Mouse (Mus musculus) mouse trophoblast stem cell (cell line): ENCODE results near the gene Jsrp1.

Experiments used
- in situ Hi-C, 2 experiments: fragments of 300-500 bp; cut with MseI, MboI; formaldehyde crosslinking; loops; 2 replicates in 1 of 2; 3 replicates in 1 of 2; pipeline ENCODE4 v1.15.1; 2025

Gene Jsrp1

DNA sequence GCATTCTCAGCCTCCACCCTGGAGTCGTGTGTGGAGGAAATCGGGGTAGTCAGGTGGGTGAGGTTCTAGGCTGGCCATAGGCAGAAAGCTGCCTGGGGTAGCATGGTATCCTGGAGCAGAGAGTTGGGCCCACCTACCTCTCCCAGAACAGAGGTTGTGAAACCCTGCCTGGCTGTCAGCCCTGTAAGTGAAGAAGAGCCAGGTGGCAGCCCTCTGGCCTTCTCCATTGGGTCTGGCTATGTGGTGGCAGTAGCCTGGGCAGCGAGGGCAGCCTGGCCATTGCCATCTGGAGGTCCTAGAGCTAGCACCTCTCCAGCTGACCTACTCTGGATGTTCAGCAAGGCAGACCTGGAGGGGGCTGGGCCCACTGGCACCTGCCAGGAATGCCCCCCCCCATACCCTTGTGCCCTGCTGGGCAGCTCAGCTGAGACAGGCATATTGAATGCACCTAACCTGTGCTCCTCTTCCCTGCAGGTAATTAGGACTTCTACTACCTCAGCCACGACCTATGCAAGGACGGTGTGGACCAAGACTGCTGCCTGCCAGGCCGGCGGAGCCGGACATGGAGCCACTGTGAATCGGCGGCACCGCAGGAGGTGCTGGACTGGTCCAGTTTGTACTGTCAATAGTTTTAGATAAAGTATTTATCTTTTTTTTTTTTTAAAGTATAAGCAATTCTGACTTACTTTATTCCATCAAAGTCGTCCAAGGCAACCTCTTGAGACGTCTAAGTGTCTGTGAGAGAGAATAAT is 20.1 kb downstream of the Jsrp1 start:
- in situ Hi-C loops = no loop called here

DNA sequence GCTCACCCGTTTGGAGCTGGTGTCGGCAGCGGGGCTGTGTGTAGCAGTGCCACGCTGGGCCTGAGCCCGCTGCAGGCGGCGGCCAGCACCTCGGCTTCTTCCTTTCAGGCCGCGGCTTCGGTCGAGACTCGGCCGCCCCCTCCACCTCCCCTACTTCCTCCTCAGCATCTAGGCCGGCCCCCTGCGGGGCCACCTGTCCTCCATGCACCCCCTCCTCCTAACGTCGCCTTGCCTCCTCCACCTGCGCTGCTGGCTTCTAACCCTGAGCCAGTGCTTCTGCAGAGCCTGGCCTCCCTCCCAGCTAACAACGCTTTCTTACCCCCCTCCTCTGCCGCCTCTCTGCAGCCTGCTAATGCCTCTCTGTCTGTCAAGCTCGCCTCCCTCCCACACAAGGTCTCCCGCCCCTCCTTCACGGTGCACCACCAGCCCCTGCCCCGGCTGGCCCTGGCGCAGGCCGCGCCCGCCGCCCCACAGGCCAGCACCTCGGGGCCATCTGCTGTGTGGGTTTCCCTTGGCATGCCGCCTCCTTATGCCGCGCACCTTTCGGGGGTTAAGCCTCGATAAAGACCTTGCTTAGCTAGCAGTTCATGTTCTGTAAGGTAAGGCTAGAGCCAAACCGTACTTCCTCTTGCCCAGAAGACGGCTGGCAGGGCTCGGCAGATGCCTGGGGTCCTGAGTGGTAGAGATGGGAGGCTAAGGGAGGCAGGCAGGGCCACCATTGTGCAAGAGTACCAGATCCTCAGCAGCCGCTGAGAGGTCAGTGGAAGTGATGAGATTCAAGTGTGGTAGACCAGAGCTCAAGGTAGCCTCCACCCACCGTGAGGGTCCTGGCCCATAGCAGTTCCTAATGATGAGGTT is 20.9 kb downstream of the Jsrp1 start:
- in situ Hi-C loops = no loop called here

DNA sequence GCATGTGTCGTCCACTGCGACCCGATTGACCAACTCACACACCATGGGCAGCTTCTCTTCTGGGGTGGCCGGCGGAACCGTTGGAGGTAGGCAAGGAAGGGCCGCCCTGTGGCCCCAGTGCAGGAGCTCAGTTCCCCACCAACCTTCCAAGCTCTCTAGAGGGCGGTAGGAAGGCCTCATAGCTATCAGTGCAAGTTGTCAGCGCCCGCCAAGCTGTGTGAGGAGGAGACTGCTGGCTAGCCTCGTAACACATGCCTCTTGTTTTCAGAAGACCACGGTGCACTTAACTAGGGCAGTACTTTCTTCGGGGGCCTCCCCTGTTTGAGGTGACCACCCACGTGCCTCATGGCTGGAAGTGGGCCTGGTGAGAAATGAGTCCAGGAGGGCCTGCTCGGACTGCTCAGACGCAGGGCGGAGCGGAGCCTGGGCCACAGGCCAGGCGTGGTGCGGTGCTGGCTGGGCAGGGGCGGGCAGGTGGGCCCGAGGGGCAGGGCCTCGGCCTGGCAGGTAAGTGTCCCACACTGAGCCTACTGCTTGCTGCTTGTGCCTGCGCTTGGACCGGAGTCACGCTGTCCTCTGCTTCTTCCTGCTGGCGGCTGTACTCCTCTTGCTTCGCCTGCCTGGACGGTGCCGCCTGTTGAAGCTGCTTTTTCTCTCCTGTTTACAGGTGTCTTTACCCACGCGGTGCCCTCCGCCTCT is 21.7 kb downstream of the Jsrp1 start:
- in situ Hi-C loops = no loop called here

DNA sequence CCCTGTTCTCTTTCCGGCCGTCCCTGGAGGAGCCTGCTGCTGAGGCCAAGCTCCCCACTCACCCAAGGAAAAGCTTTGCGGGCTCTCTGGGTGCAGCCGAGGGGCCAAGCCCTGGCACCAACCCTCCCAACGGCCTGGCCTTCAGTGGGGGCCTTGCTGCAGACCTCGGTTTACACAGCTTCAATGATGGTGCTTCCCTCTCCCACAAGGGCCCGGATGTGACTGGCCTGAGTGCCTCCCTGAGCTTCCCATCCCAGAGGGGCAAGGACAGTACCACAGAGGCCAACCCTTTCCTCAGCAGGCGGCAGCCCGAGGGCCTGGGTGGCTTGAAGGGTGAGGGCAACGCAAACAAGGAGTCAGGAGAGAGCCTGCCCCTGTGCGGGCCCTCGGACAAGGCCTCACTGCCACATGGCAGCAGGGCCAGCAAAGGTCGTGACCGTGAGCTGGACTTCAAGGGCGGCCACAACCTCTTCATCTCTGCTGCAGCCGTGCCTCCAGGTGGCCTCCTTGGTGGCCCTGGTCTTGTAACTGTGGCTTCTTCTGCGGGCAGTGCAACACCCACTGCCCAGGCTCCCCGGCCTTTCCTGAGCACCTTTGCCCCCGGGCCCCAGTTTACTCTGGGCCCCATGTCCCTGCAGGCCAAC is 22.4 kb downstream of the Jsrp1 start:
- in situ Hi-C loops = no loop called here

DNA sequence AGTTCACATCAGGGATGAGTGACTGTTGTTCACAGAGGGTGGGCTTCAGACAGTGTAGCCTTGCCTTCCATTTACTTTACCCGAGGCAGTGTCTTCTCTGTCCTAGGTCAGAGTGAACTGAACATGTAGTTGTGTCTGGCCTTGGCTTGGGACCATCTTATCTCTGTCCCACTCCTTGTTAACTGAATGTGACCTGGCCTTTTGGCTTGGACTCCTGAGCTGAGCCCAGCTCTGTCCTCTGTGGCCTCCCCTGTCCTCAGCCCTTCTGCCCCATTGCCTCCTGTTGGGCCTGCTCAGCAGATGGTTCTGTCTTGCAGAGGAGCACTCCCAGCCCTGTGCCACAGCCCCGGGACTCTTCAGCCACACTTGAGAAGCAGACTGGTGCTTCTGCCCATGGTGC is 25.8 kb downstream of the Jsrp1 start:
- in situ Hi-C loops = no loop called here

DNA sequence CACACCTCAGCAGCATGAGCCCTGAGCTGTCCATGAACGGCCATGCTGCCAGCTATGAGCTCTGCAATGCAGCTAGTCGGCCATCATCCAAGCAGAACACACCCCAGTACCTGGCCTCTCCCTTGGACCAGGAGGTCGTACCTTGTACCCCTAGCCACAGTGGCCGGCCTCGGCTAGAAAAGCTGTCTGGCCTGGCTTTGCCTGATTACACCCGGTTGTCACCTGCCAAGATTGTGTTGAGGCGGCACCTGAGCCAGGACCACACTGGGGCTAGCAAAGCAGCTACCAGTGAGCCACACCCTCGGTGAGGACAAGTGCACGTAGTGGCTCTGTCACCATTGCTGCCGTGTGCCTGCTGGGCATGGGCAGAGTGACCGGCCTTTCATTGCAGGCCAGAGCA is 27.3 kb downstream of the Jsrp1 start:
- in situ Hi-C loops = no loop called here

DNA sequence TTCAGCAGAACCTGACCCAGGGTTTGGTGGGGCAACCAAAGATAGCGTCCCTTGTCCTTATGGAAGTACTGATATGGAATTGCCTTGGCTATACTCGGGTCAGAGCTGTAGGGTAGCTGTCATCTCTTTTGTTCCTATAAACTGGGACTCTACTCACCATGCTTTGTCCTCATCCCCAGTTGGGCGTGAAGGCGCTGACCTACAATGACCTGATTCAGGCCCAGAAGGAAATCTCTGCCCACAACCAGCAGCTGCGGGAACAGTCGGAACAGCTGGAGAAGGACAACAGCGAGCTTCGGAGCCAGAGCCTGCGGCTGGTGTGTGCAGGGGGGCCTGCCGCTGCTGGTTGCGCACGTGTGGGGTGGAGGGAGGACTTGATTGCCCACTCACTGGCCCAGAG is 28.4 kb downstream of the Jsrp1 start:
- in situ Hi-C loops = no loop called here

DNA sequence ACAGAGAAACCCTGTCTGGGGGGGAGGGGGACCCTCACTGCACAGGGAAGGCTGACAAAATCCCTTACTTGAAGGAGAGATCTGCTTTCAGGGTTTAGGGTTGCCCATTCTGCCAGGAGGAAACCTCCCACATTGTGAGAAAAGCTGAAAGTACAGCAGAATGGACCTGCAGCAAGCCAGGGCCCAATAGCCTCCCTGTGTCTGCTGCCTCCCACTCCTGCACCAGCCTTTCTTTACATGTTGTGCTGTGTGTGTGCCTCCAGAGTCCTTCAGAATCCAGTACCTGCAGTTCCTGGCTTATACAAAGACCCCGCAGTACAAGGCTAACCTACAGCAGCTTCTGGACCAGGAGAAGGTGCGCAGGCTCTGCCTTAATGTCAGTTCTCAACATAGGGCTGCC is 29.0 kb downstream of the Jsrp1 start:
- in situ Hi-C loops = no loop called here

DNA sequence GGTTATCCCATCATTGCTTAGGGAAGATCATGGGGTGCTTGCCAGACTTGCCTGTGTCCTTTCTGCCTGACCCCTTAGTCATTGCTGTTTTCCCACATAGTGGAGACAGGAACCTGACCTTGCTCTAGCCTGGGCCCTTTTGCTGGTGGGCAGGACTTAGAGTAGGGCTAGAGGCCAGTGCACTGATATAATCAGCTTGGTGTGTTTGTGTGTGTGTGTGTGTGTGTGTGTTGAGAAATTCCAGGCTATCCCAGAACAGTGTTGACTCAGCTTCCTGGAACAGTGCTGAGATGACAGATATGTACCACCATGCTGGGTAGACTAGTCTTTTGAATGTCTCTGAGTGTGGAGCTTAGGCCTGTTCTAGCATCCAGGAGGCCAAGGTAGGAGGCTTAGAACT is 33.7 kb downstream of the Jsrp1 start:
- in situ Hi-C loops = no loop called here

DNA sequence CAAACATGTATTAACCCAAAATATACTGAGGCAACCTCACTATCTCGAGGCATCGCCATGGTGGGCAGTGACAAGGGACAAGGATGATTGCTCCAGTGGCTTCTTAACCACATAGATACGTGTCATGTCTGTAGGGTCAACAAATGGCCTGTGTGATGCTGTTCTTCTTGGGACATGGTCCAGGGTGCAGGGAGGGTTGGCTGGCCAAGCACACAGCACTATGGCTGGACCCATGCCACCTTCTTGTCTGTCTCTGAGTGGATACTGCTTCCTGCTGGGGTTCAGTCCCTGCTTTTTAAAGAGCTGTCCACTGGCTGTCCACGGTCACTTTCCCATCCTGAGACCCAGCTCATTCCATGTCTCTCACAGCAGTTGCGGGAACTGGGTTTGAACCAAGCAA is 36.2 kb downstream of the Jsrp1 start:
- in situ Hi-C loops = no loop called here

DNA sequence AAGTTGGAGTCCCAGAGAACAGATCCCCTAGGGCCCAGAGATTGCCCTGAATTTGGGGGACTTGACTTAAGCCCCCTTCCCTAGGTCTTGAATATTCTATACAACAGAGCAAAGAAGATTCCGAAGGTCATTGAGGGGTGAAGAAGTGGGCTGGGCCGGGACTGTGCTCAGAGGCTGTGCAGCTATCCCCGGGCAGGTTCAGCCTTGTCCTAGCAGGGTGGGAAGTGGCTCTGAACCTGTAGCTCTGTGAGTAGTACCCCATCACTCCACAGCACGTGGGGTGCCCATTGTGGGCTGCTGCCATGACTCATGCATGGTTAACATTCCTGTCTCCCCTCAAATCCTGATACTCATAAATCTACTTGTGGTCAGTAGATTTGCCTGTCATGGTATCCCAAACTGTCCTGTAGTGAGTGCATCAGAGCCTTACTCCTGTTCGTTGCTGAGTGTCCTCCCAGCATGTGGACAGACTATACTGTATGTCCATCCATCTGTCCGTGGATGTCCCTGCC is 36.9 kb downstream of the Jsrp1 start:
- in situ Hi-C loops = no loop called here

DNA sequence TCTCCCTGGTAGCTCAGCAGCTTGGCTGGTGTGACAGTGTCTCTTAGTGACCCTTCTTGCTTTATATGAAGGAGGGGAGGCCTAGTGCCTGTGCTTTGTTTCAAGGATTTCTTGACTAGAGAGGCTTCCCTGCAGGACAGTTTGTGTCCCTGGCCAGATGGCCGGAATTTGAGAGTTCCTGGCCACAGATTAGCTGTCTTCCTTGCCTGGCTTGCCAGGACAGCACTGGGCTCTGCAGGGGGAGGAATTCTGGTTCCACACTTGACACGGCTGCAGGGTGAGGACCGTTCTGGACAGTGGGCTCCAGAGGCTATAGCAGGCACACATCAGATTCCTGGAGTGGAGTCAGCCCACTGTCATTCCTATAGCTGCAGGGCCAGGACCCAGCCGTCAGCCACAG is 37.6 kb downstream of the Jsrp1 start:
- in situ Hi-C loops = no loop called here

DNA sequence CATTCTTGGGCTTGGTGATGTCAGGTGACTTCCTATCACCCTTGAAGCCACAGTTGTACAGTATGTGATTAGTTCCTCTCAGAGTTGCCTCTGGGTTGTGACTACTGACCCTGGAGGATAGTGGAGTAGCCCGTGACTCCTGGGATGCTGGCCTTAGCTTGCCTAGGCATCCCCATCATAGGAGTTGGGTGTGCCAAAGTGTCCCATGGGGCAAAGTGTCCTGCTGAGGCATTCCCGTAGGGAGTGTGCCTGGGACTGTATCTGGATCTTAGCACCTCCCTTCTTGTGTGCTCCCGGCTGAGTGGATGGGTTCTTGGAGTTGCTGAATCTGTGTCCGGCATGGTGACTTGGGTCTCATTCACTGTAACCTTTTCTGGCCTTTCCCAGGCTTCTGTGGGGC is 38.3 kb downstream of the Jsrp1 start:
- in situ Hi-C loops = no loop called here

DNA sequence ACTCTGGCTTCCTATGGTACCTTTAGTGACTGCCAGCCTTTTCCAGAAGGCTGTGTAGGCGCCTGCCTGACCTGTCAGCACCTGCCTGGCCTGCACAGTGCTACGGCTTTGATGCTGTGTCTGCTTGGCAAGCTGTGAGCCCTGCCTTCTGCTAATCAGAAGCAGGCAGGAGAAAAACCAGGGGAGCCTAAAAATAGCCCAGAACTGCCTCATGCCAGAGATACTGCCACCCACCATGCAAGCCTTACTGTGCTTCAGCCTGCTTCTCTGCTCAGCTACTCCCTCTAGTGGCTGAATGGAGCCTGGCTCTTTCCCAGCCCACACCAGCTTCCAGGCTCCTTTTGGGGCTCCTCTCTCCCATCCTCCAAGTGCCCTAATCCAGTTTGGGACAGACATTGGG is 38.7 kb downstream of the Jsrp1 start:
- in situ Hi-C loops = no loop called here

DNA sequence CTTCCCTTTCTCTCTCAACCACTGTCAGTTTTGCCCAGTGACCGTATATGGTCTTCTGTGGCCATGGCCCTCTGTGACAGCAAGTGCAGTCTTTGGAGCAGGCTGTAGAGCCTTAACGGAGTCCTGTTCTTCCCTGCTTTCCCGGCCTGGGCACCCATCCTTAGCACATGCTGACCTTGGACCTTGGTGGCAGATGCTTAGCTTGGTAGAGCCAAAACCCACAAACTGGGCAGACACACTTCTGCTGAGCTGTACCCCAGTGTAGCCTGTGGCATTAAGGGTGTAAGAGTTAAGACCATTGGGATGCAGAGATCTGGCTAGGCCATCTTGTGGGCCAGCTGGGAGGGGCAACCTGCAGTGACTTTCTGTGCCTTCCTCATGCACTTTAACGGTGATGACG is 39.5 kb downstream of the Jsrp1 start:
- in situ Hi-C loops = no loop called here

DNA sequence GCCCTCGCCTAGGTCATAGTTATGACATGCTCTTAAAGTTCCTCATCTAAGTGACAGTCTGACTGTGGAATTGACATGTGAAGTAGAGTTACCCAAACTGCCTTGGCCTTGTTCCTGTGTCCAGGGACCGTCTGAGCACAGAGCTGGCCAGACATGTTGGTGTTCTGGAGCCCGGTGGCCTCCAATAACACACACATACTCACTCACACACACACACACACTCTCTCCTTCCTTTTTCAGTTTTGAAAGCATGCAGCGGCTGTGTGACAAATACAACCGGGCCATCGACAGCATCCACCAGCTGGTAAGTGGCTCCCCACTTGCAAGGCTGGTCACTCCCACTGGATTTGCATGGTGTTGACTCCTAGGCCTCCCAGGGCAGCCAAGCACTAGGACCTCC is 44.9 kb downstream of the Jsrp1 start:
- in situ Hi-C loops = no loop called here

DNA sequence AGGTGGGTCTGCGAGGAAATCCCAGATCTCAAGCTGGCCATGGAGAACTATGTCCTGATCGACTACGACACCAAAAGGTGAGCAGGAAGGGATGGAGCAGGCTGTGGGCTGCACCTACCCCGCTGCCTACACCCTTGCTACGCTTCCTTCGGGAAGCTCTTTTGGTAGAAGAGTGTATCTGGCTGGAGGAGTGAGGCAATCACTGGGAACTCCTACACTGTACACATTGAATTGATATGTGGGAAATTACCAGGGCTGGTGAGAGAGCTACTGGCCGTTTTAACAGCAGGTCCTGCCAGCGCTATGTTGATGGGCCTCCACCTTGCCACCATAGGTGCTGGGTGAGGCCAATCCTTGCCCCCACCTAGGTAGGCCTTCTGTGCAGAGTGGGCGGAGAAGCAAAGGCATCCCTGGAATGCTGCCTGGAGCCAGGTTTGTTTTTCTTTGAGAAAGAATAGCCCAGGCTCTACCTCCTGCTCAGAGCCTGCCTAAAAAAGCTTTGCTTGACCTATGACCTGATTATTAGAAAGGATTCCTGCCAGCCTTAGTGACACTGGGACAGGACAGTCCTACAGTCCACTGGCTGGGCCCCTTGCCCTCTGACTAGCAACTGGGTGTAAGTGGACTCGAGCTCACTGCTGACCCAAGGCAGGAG is 47.0 kb downstream of the Jsrp1 start:
- in situ Hi-C loops = no loop called here

DNA sequence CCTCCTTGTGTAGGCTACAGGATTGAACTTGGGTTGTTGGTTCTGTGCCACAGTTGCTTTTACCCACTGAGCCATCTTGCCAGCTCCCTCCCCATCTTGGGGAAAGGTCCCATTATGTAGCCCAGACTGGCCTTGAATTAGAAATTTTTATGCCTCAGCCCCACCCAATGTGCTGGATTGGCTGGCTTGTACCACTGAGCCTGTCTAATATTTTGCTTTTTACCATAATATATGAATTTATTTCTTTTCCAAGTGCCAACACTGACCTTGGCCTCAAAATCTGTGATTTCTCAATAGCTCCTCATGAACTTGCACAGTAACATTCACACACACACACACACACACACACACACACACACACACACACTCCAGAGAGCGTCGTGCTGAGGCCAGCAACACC is 47.6 kb downstream of the Jsrp1 start:
- in situ Hi-C loops = no loop called here

DNA sequence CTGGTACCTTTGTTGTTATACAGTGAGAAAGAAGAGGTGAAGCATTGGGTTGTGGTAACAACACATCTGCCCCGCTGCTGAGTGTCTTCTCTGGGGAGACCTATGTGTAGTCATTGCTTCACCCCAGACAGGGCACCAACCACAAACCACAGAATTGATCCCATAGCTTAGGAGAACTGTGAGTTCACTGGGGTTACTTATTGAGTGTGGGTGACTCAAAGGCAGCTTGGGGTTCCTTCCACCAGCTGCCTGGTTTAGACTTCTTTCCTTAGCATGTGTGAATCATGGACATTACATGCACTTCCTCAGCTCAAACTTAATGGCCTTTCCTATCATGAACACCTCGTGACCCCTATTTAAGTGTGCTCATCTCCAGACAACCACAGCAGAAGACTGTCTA is 49.8 kb downstream of the Jsrp1 start:
- in situ Hi-C loops = no loop called here

DNA sequence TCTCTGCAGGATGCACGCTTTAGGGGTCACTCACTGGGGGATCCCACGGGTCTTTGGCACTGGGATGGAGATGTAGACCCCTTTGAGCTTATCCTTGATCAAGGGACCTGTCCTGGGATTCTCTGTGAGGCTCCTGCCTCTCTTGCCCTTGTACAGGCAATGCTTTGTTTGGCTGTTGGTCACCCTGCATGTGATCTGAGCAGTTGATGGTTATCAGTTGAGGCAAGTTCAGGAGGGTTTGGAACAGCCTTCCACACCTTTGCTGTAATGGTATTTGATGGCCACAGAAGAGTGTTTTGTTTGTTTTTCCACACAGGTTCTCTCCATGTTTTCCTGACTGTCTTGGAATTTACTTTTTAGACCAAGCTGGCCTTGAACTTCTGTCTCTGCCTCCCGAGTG is 51.5 kb downstream of the Jsrp1 start:
- in situ Hi-C loops = no loop called here
